Mouse (Mus musculus) stomach, embryonic 16.5 days (tissue): ENCODE results near the gene Cars. TPM values are rescaled to one million over a fixed set of nuclear protein-coding genes. Genes with fewer than 3 reads are reported as not detected.
A peak's percentile ranks its signal among the peaks of the same experiment; 100 is the strongest.

ENCODE experiments used
- ATAC-seq: fragments of 200-750 bp; cut with Nextera tagmentation; 2 replicates; pipeline ENCODE4 v1.8.0; 2017; ENCODE audit warnings: moderate number of reproducible peaks, moderate TSS enrichment; ENCODE audit not compliant: insufficient read depth, low FRiP score
- H3K27ac ChIP-seq: fragments of 300-500 bp; sonication (generic); 2 replicates; pipeline ENCODE4 v1.5.1; 2014; ENCODE audit warnings: low read length
- H3K27me3 ChIP-seq: fragments of 300-500 bp; sonication (generic); 2 replicates; pipeline ENCODE4 v1.6.1; 2014; ENCODE audit warnings: low read length, control low read depth, mixed read lengths; ENCODE audit not compliant: control insufficient read depth, insufficient read depth
- H3K36me3 ChIP-seq: fragments of 300-500 bp; sonication (generic); 2 replicates; pipeline ENCODE4 v1.6.1; 2014; ENCODE audit warnings: low read length; ENCODE audit not compliant: control insufficient read depth, insufficient read depth
- H3K4me1 ChIP-seq: fragments of 300-500 bp; sonication (generic); 2 replicates; pipeline ENCODE4 v1.6.1; 2014; ENCODE audit warnings: low read length, control low read depth, mixed read lengths; ENCODE audit not compliant: control insufficient read depth, insufficient read depth
- H3K4me2 ChIP-seq: fragments of 300-500 bp; sonication (generic); 2 replicates; pipeline ENCODE4 v1.6.1; 2014; ENCODE audit warnings: low read depth, low read length, mixed read lengths
- H3K4me3 ChIP-seq: fragments of 300-500 bp; sonication (generic); replicated peaks from 2 replicates; pipeline ENCODE4 v1.5.1; 2014; ENCODE audit warnings: mild to moderate bottlenecking, low read length
- H3K9ac ChIP-seq: fragments of 300-500 bp; sonication (generic); 2 replicates; pipeline ENCODE4 v1.6.1; 2014; ENCODE audit warnings: low read length
- H3K9me3 ChIP-seq: fragments of 300-500 bp; sonication (generic); replicated peaks from 2 replicates; pipeline ENCODE4 v1.6.1; 2016; ENCODE audit warnings: low read length, control low read depth; ENCODE audit not compliant: control insufficient read depth
- WGBS: fragments of 180-500 bp; shearing (Covaris S2); extraction: QIAGEN DNeasy Blood & Tissue Kit; methylation state at CpG from one replicate; pipeline ENCODE4 v1.1.7; 2014; 5-methylcytosine and 5-hydroxymethylcytosine counted together
- polyA plus RNA-seq: library from polyadenylated mRNA; unstranded; fragments of >200 nt; fragmentation: Nextera tagmentation; extraction: Ambion mirVana; gene quantifications from 2 replicates; pipeline ENCODE4 v1.2.1, GENCODE M21; 2015

Gene Cars
- polyA plus RNA-seq, 1 experiment from 2014 or later, result 72.8 TPM

GRCm38 (mm10) chr7:143600231-143600740 is 396 bp upstream of the Cars start:
- ATAC-seq, result no peak
- 6% methylated on average over 15 of the region's 15 CpGs for WGBS

GRCm38 (mm10) chr7:143594865-143595264 is 5.0 kb downstream of the Cars start:
- no peaks in the 10 kb centered on the region for H3K9me3 ChIP-seq
- H3K36me3 ChIP-seq, result no peaks in the 10 kb centered on the region
- no peak overlapping the region for H3K4me3 ChIP-seq
- H3K9ac ChIP-seq, result peak overlapping the region; percentile 31; the same call in 1 of the 2 replicates
- ATAC-seq, result no peak
- H3K27me3 ChIP-seq, result no peaks in the 10 kb centered on the region
- WGBS, result 66% methylated on average over 5 of the region's 5 CpGs
- H3K4me2 ChIP-seq, result no peak overlapping the region
- no peak overlapping the region for H3K27ac ChIP-seq
- peaks cover 18% of the 10 kb centered on the region for H3K4me1 ChIP-seq

More at GRCm38 (mm10) chr7:143600231-143600740, 396 bp upstream of the Cars start:
- Histone ChIP-seq H3K4me1 (peaks cover 15% of the 10 kb centered on the region), H3K9ac (peak overlapping the region; percentile 52; the same call in 1 of the 2 replicates), H3K36me3 (no peaks in the 10 kb centered on the region), H3K27me3 (no peaks in the 10 kb centered on the region), H3K9me3 (no peaks in the 10 kb centered on the region), H3K27ac (no peak overlapping the region; the same call in 1 of the 2 replicates), H3K4me2 (peak overlapping the region; percentile 89), H3K4me3 (peak overlapping the region; percentile 79)

GRCm38 (mm10) chr7:143592255-143592654 is 7.6 kb downstream of the Cars start:
- ATAC-seq, result peak; percentile 36; the same call in 1 of the 2 replicates

GRCm38 (mm10) chr7:143588006-143588405 is 11.9 kb downstream of the Cars start:
- Histone ChIP-seq H3K36me3 (peaks cover 15% of the 10 kb centered on the region), H3K4me3 (no peak overlapping the region), H3K9me3 (no peaks in the 10 kb centered on the region), H3K27me3 (no peaks in the 10 kb centered on the region), H3K27ac (no peak overlapping the region), H3K9ac (no peak overlapping the region), H3K4me1 (no peaks in the 10 kb centered on the region), H3K4me2 (no peak overlapping the region)
- no peak for ATAC-seq
- WGBS, result 93% methylated on average over 4 of the region's 4 CpGs

More at GRCm38 (mm10) chr7:143592255-143592654, 7.6 kb downstream of the Cars start:
- Histone ChIP-seq H3K4me3 (no peak overlapping the region), H3K27ac (no peak overlapping the region), H3K9ac (no peak overlapping the region), H3K36me3 (peaks cover 6% of the 10 kb centered on the region; the same call in 1 of the 2 replicates), H3K9me3 (no peaks in the 10 kb centered on the region), H3K4me2 (no peak overlapping the region), H3K4me1 (peaks cover 4% of the 10 kb centered on the region; the same call in 1 of the 2 replicates), H3K27me3 (no peaks in the 10 kb centered on the region)
- 77% methylated on average over 10 of the region's 10 CpGs for WGBS

GRCm38 (mm10) chr7:143587586-143587985 is 12.3 kb downstream of the Cars start:
- Histone ChIP-seq H3K4me3 (no peak overlapping the region), H3K4me1 (no peaks in the 10 kb centered on the region), H3K9me3 (no peaks in the 10 kb centered on the region), H3K9ac (no peak overlapping the region), H3K36me3 (peaks cover 20% of the 10 kb centered on the region), H3K27me3 (no peaks in the 10 kb centered on the region), H3K4me2 (no peak overlapping the region), H3K27ac (no peak overlapping the region)
- no peak for ATAC-seq
- 91% methylated on average over 5 of the region's 5 CpGs for WGBS

- Histone ChIP-seq H3K27ac (no peak overlapping the region), H3K9ac (no peak overlapping the region), H3K4me2 (no peak overlapping the region), H3K36me3 (peaks cover 24% of the 10 kb centered on the region), H3K4me3 (no peak overlapping the region), H3K27me3 (no peaks in the 10 kb centered on the region), H3K4me1 (no peaks in the 10 kb centered on the region), H3K9me3 (no peaks in the 10 kb centered on the region)
- WGBS, result 28% methylated on average over 3 of the region's 3 CpGs
- no peak for ATAC-seq
Observed at GRCm38 (mm10) chr7:143583956-143584355, 15.9 kb downstream of the Cars start.

- Histone ChIP-seq H3K4me1 (no peaks in the 10 kb centered on the region), H3K36me3 (peaks cover 23% of the 10 kb centered on the region), H3K4me3 (no peak overlapping the region), H3K9ac (no peak overlapping the region), H3K27ac (no peak overlapping the region), H3K4me2 (no peak overlapping the region), H3K27me3 (no peaks in the 10 kb centered on the region), H3K9me3 (no peaks in the 10 kb centered on the region)
- no peak for ATAC-seq
- WGBS, result 91% methylated on average over 5 of the region's 5 CpGs
Observed at GRCm38 (mm10) chr7:143583025-143583424, 16.9 kb downstream of the Cars start.

GRCm38 (mm10) chr7:143575751-143576150 is 24.1 kb downstream of the Cars start:
- H3K27me3 ChIP-seq, result no peaks in the 10 kb centered on the region
- no peak overlapping the region for H3K9ac ChIP-seq
- WGBS, result 95% methylated on average over 11 of the region's 11 CpGs
- no peaks in the 10 kb centered on the region for H3K9me3 ChIP-seq
- no peaks in the 10 kb centered on the region for H3K4me1 ChIP-seq
- H3K27ac ChIP-seq, result no peak overlapping the region
- peaks cover 29% of the 10 kb centered on the region; the same call in 1 of the 2 replicates for H3K36me3 ChIP-seq
- ATAC-seq, result no peak
- H3K4me3 ChIP-seq, result no peak overlapping the region
- H3K4me2 ChIP-seq, result no peak overlapping the region

- H3K4me1 ChIP-seq, result no peaks in the 10 kb centered on the region
- ATAC-seq, result no peak
- no peak overlapping the region for H3K27ac ChIP-seq
- peaks cover 37% of the 10 kb centered on the region for H3K36me3 ChIP-seq
- no peaks in the 10 kb centered on the region for H3K27me3 ChIP-seq
- no peak overlapping the region for H3K9ac ChIP-seq
- no peak overlapping the region for H3K4me3 ChIP-seq
- H3K9me3 ChIP-seq, result no peaks in the 10 kb centered on the region
- 85% methylated on average over 3 of the region's 3 CpGs for WGBS
- no peak overlapping the region for H3K4me2 ChIP-seq
Observed at GRCm38 (mm10) chr7:143565648-143566039, 34.2 kb downstream of the Cars start.
